Mouse (Mus musculus) embryonic fibroblast, embryonic 13.5 days (primary cell): ENCODE measurements around the gene Actr8. TPM values are rescaled to one million over a fixed set of nuclear protein-coding genes. Genes with fewer than 3 reads are reported as not detected.

ENCODE experiments used
- H3K27ac ChIP-seq: 2 replicates; pipeline ENCODE4 v1.5.1; 2012; ENCODE audit warnings: low read length, control low read depth, inconsistent platforms; ENCODE audit not compliant: insufficient read depth
- H3K4me1 ChIP-seq: 2 replicates; pipeline ENCODE4 v1.6.1; 2011; ENCODE audit warnings: low read length; ENCODE audit not compliant: control insufficient read depth, insufficient read depth
- H3K4me3 ChIP-seq: 2 replicates; pipeline ENCODE4 v1.5.1; 2011; ENCODE audit warnings: mild to moderate bottlenecking, control low read depth, low read length; ENCODE audit not compliant: insufficient read depth
- CTCF ChIP-seq: IDR thresholded peaks from 2 replicates; pipeline ENCODE4 v1.5.1; 2011; ENCODE audit warnings: mild to moderate bottlenecking, control low read depth, low read length, moderate library complexity, borderline replicate concordance; ENCODE audit not compliant: insufficient read depth
- POLR2A ChIP-seq: IDR thresholded peaks from 2 replicates; pipeline ENCODE4 v1.6.1; 2011; ENCODE audit warnings: low read depth, mild to moderate bottlenecking, control low read depth, low read length, moderate library complexity
- polyA plus RNA-seq: library from polyadenylated mRNA; stranded (reverse); fragments of >200 nt; gene quantifications from 2 replicates; pipeline ENCODE4 v1.2.4, GENCODE M21; 2011; ENCODE audit warnings: low read depth; ENCODE audit not compliant: missing spikeins, insufficient read length

Actr8 gene
- polyA plus RNA-seq = 25.2 and 25.5 TPM in 2 replicates

- Histone ChIP-seq H3K4me1 (no peaks in the 10 kb centered on the region; the same call in 1 of the 2 replicates), H3K4me3 (peak within 1 kb of the TSS; percentile 81), H3K27ac (peak within 1 kb of the TSS; percentile 95)
- TF ChIP-seq POLR2A (peak; percentile 76), CTCF (no peak)
These were observed at the start of gene Actr8 for GRCm38 (mm10) chr14:29978254-29979204. TSS of gene Actr8 (plus strand) at chr14:29978337.

GRCm38 (mm10) chr14:29928966-29929365 lies 49.2 kb upstream of the Actr8 start:
- no peak overlapping the region for H3K27ac ChIP-seq
- no peak overlapping the region for H3K4me3 ChIP-seq
- no peaks in the 10 kb centered on the region for H3K4me1 ChIP-seq
- TF ChIP-seq CTCF (no peak), POLR2A (no peak)

- Histone ChIP-seq H3K27ac (no peak overlapping the region), H3K4me1 (no peaks in the 10 kb centered on the region), H3K4me3 (no peak overlapping the region)
- TF ChIP-seq CTCF (no peak), POLR2A (no peak)
These were observed 42.6 kb upstream of the Actr8 start for GRCm38 (mm10) chr14:29935516-29935915.

- Histone ChIP-seq H3K4me1 (no peaks in the 10 kb centered on the region), H3K4me3 (no peak overlapping the region), H3K27ac (no peak overlapping the region)
- no peak for TF ChIP-seq CTCF
- no peak for TF ChIP-seq POLR2A
These were observed 40.7 kb upstream of the Actr8 start for GRCm38 (mm10) chr14:29937466-29937865.

- Histone ChIP-seq H3K4me3 (no peak overlapping the region), H3K27ac (no peak overlapping the region), H3K4me1 (no peaks in the 10 kb centered on the region)
- TF ChIP-seq POLR2A (no peak), CTCF (peak; percentile 3; the same call in 1 of the 2 replicates)
These were observed 38.4 kb upstream of the Actr8 start for GRCm38 (mm10) chr14:29939600-29940312.

GRCm38 (mm10) chr14:29940313-29940812 lies 37.8 kb upstream of the Actr8 start:
- TF ChIP-seq POLR2A = no peak
- no peak for TF ChIP-seq CTCF
- Histone ChIP-seq H3K4me3 (no peak overlapping the region), H3K27ac (no peak overlapping the region)

GRCm38 (mm10) chr14:29940877-29941276 lies 37.3 kb upstream of the Actr8 start:
- TF ChIP-seq POLR2A = no peak
- no peak for TF ChIP-seq CTCF
- Histone ChIP-seq H3K4me3 (no peak overlapping the region), H3K4me1 (no peaks in the 10 kb centered on the region), H3K27ac (no peak overlapping the region)

More at GRCm38 (mm10) chr14:29940313-29940812, 37.8 kb upstream of the Actr8 start:
- no peaks in the 10 kb centered on the region for H3K4me1 ChIP-seq

- Histone ChIP-seq H3K4me3 (no peak overlapping the region), H3K4me1 (no peaks in the 10 kb centered on the region), H3K27ac (no peak overlapping the region)
- TF ChIP-seq CTCF (no peak), POLR2A (no peak)
These were observed 31.3 kb upstream of the Actr8 start for GRCm38 (mm10) chr14:29946761-29947309.

GRCm38 (mm10) chr14:29950805-29951204 lies 27.3 kb upstream of the Actr8 start:
- Histone ChIP-seq H3K4me1 (no peaks in the 10 kb centered on the region), H3K27ac (no peak overlapping the region), H3K4me3 (no peak overlapping the region)
- TF ChIP-seq CTCF (no peak), POLR2A (no peak)

GRCm38 (mm10) chr14:29957393-29957792 lies 20.7 kb upstream of the Actr8 start:
- H3K4me1 ChIP-seq = no peaks in the 10 kb centered on the region
- H3K27ac ChIP-seq = no peak overlapping the region
- TF ChIP-seq CTCF (no peak), POLR2A (no peak)
- H3K4me3 ChIP-seq = no peak overlapping the region
